ENCODE assay signal across 10 mouse cellular contexts in the genomic region with DNA sequence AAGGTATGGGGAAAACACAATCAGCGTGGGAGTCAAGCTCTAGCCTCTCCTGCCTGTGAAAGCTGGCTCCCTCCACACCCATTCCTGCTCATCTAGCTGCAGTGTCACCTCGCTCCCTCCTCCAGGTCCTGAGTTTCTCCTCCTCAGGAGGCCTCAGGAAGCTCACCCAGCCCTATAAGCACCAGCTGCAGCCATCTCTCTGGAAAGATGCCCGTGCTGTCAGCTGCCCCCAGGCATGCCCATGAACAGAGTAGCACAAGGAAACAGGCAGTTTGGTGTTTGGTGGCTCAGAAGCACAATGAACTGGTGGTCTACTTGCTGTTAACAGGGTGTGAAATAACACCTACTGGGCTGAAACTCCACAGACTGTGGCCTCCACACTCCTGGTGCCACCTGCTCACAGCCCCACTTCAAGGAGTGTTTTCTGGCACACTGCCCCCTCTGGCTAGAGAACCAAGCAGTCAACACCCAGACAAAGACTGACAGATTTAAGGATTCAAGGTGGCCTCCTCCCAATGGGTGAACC. TPM values are rescaled to one million over a fixed set of nuclear protein-coding genes. Genes with fewer than 3 reads are reported as not detected.
DNase-seq lines count a peak whose midpoint lies in the region; ATAC-seq lines count a peak whose summit lies in the region.
"Had no signal": no experiment of that assay in that cellular context is flagged by ENCODE, and none has a peak within 500 bp of the region (broad histone marks: within the 10 kb centered on the region; RNA-seq: fewer than 3 reads in every experiment).

No protein-coding gene starts in this region.

- H3K4me1 ChIP-seq in limb, embryonic 15.5 days = peaks cover 7% of the 10 kb centered on the region; the same call in 1 of the 2 replicates
- peaks cover 12% of the 10 kb centered on the region; the same call in 1 of the 2 replicates for H3K4me1 ChIP-seq in limb, embryonic 10.5 days
- H3K4me1 ChIP-seq in forebrain, embryonic 12.5 days = peaks cover 8% of the 10 kb centered on the region
- H3K4me1 ChIP-seq in neural tube, embryonic 15.5 days = 0 out of 2 replicates have a peak, but pooled peaks cover 5% of the 10 kb centered on the region
- H3K4me1 ChIP-seq: embryonic facial prominence, embryonic 12.5 days had no signal

- no peak overlapping the region for H3K9ac ChIP-seq in limb, embryonic 15.5 days
- H3K9ac ChIP-seq in forebrain, embryonic 12.5 days = no peak overlapping the region
- H3K9ac ChIP-seq in neural tube, embryonic 15.5 days (replicated peaks) = no peak overlapping the region
- H3K9ac ChIP-seq: embryonic facial prominence, embryonic 12.5 days; stomach, embryonic 15.5 days had no signal

- no peak overlapping the region for H3K4me2 ChIP-seq in limb, embryonic 15.5 days
- no peak overlapping the region for H3K4me2 ChIP-seq in forebrain, embryonic 12.5 days
- H3K4me2 ChIP-seq in neural tube, embryonic 15.5 days = no peak overlapping the region
- H3K4me2 ChIP-seq: embryonic facial prominence, embryonic 12.5 days; stomach, embryonic 15.5 days had no signal

- no peak overlapping the region for H3K27ac ChIP-seq in limb, embryonic 15.5 days
- no peak overlapping the region for H3K27ac ChIP-seq in limb, embryonic 10.5 days
- H3K27ac ChIP-seq in forebrain, embryonic 12.5 days = peak overlapping the region; percentile 4
- no peak overlapping the region for H3K27ac ChIP-seq in neural tube, embryonic 15.5 days (replicated peaks)
- H3K27ac ChIP-seq: embryonic facial prominence, embryonic 12.5 days; stomach, embryonic 15.5 days had no signal

- H3K36me3 ChIP-seq in limb, embryonic 15.5 days = no peaks in the 10 kb centered on the region
- H3K36me3 ChIP-seq in limb, embryonic 10.5 days = no peaks in the 10 kb centered on the region
- H3K36me3 ChIP-seq in forebrain, embryonic 12.5 days (replicated peaks) = no peaks in the 10 kb centered on the region
- no peaks in the 10 kb centered on the region for H3K36me3 ChIP-seq in neural tube, embryonic 15.5 days
- H3K36me3 ChIP-seq: embryonic facial prominence, embryonic 12.5 days; stomach, embryonic 15.5 days had no signal

- 27% methylated on average over 3 of the region's 3 CpGs for WGBS in limb, embryonic 15.5 days
- 36% methylated on average over 3 of the region's 3 CpGs for WGBS in limb, embryonic 10.5 days
- 51% methylated on average over 3 of the region's 3 CpGs for WGBS in forebrain, embryonic 12.5 days
- WGBS in neural tube, embryonic 15.5 days = 55% methylated on average over 3 of the region's 3 CpGs

- intact Hi-C loops in heart, postnatal 14 days (cut with DNase I) = no loop called here

- peak; percentile 18 for DNase-seq in CD4-positive, CD25-positive, alpha-beta regulatory T cell, adult 2 months (ENCODE audit: low read depth, low spot score)
- no peak for DNase-seq in limb, embryonic 10.5 days (ENCODE audit: low spot score)
- DNase-seq in adrenal gland, postnatal 14 days = no peak
- DNase-seq in heart, postnatal 14 days = no peak

- ATAC-seq in CD4-positive, CD25-positive, alpha-beta regulatory T cell, adult 4 months = no peak
- peak; percentile 49 for ATAC-seq in limb, embryonic 15.5 days (ENCODE audit: insufficient number of reproducible peaks, low FRiP score, low TSS enrichment, low read depth)
- ATAC-seq in forebrain, embryonic 12.5 days (ENCODE audit: low FRiP score) = peak; percentile 49; the same call in 1 of the 2 replicates
- ATAC-seq in neural tube, embryonic 15.5 days (ENCODE audit: low FRiP score) = peak; percentile 50; the same call in 1 of the 2 replicates

- no peak overlapping the region for H3K4me3 ChIP-seq in limb, embryonic 15.5 days
- no peak overlapping the region for H3K4me3 ChIP-seq in limb, embryonic 10.5 days
- H3K4me3 ChIP-seq in forebrain, embryonic 12.5 days (replicated peaks) = no peak overlapping the region
- no peak overlapping the region for H3K4me3 ChIP-seq in neural tube, embryonic 15.5 days (replicated peaks)
- H3K4me3 ChIP-seq: embryonic facial prominence, embryonic 12.5 days; stomach, embryonic 15.5 days had no signal

- H3K27me3 ChIP-seq in limb, embryonic 15.5 days = no peaks in the 10 kb centered on the region
- peaks cover 9% of the 10 kb centered on the region; the same call in 1 of the 2 replicates for H3K27me3 ChIP-seq in limb, embryonic 10.5 days (ENCODE audit: low read depth, poor library complexity, severe bottlenecking)
- no peaks in the 10 kb centered on the region for H3K27me3 ChIP-seq in forebrain, embryonic 12.5 days
- no peaks in the 10 kb centered on the region for H3K27me3 ChIP-seq in neural tube, embryonic 15.5 days (replicated peaks)
- H3K27me3 ChIP-seq: embryonic facial prominence, embryonic 12.5 days; stomach, embryonic 15.5 days had no signal

- no peaks in the 10 kb centered on the region for H3K9me3 ChIP-seq in limb, embryonic 15.5 days
- H3K9me3 ChIP-seq in limb, embryonic 10.5 days (replicated peaks) = no peaks in the 10 kb centered on the region
- H3K9me3 ChIP-seq in forebrain, embryonic 12.5 days = no peaks in the 10 kb centered on the region
- H3K9me3 ChIP-seq in neural tube, embryonic 15.5 days (replicated peaks) = no peaks in the 10 kb centered on the region
- H3K9me3 ChIP-seq: embryonic facial prominence, embryonic 12.5 days; stomach, embryonic 15.5 days had no signal

RNA-seq across cellular contexts. Expression of gene Slc37a2, which starts 7.1 kb away (rescaled TPM):
- polyA plus RNA-seq in CD4-positive, CD25-positive, alpha-beta regulatory T cell, adult 4 months (2017; shearing (Covaris generic)) = 1 to 10 TPM; 2.4 to 3.6 TPM
- 7.6 and 9.7 TPM in 2 replicates for polyA plus RNA-seq in limb, embryonic 15.5 days (2015; fragmentation: Nextera tagmentation; extraction: Ambion mirVana)
- polyA plus RNA-seq in limb, embryonic 10.5 days (2016; fragmentation: Nextera tagmentation; extraction: Ambion mirVana) = 2.0 and 2.5 TPM in 2 replicates
- 1.1 TPM in 2 replicates for polyA plus RNA-seq in forebrain, embryonic 12.5 days (2016; fragmentation: Nextera tagmentation; extraction: Ambion mirVana)
- polyA plus RNA-seq in neural tube, embryonic 15.5 days (2015; fragmentation: Nextera tagmentation; extraction: Ambion mirVana) = 1.8 and 2.2 TPM in 2 replicates
- total RNA-seq in adrenal gland, postnatal 14 days (2021) = 15.8 and 16.9 TPM in 2 replicates
- 1 to 10 TPM; 3.0 to 3.1 TPM for total RNA-seq in heart, postnatal 14 days (2021)

RNA-seq across cellular contexts. Expression of gene Tmem218, which starts 40.4 kb away (rescaled TPM):
- 1 to 10 TPM; 3.4 to 4.4 TPM for polyA plus RNA-seq in CD4-positive, CD25-positive, alpha-beta regulatory T cell, adult 4 months (2017; shearing (Covaris generic))
- polyA plus RNA-seq in limb, embryonic 15.5 days (2015; fragmentation: Nextera tagmentation; extraction: Ambion mirVana) = 10.9 and 11.2 TPM in 2 replicates
- 6.5 and 10.4 TPM in 2 replicates for polyA plus RNA-seq in limb, embryonic 10.5 days (2016; fragmentation: Nextera tagmentation; extraction: Ambion mirVana)
- 12.0 and 13.6 TPM in 2 replicates for polyA plus RNA-seq in forebrain, embryonic 12.5 days (2016; fragmentation: Nextera tagmentation; extraction: Ambion mirVana)
- 8.0 and 9.4 TPM in 2 replicates for polyA plus RNA-seq in neural tube, embryonic 15.5 days (2015; fragmentation: Nextera tagmentation; extraction: Ambion mirVana)
- total RNA-seq in adrenal gland, postnatal 14 days (2021) = 5.7 and 6.3 TPM in 2 replicates
- 1 to 10 TPM; 6.4 to 6.5 TPM for total RNA-seq in heart, postnatal 14 days (2021)
